Mouse (Mus musculus): Measurements from ENCODE around the gene Enox1.

Gene Enox1

GRCm38 (mm10) chr14:77638148-77638547, 481.6 kb downstream of the Enox1 start:
- DNase-seq = no peak

- no peak for DNase-seq
Measured at GRCm38 (mm10) chr14:77638616-77639015, 482.1 kb downstream of the Enox1 start.

- no peak for DNase-seq
Measured at GRCm38 (mm10) chr14:77639586-77639985, 483.0 kb downstream of the Enox1 start.

- no peak for DNase-seq
Measured at GRCm38 (mm10) chr14:77642314-77642713, 485.8 kb downstream of the Enox1 start.

GRCm38 (mm10) chr14:77646196-77646595, 489.6 kb downstream of the Enox1 start:
- no peak for DNase-seq

- no peak for DNase-seq
Measured at GRCm38 (mm10) chr14:77647017-77647416, 490.5 kb downstream of the Enox1 start.

- no peak for DNase-seq
Measured at GRCm38 (mm10) chr14:77648305-77648704, 491.7 kb downstream of the Enox1 start.

GRCm38 (mm10) chr14:77658739-77659138, 502.2 kb downstream of the Enox1 start:
- no peak for DNase-seq

- DNase-seq = no peak
Measured at GRCm38 (mm10) chr14:77662273-77662672, 505.7 kb downstream of the Enox1 start.

- DNase-seq = no peak
Measured at GRCm38 (mm10) chr14:77662994-77663393, 506.4 kb downstream of the Enox1 start.

- DNase-seq = no peak
Measured at GRCm38 (mm10) chr14:77668096-77668495, 511.5 kb downstream of the Enox1 start.

- DNase-seq = no peak
Measured at GRCm38 (mm10) chr14:77669494-77669893, 512.9 kb downstream of the Enox1 start.

GRCm38 (mm10) chr14:77670945-77671344, 514.4 kb downstream of the Enox1 start:
- DNase-seq = no peak

GRCm38 (mm10) chr14:77671961-77672360, 515.4 kb downstream of the Enox1 start:
- no peak for DNase-seq

GRCm38 (mm10) chr14:77673138-77673537, 516.6 kb downstream of the Enox1 start:
- no peak for DNase-seq

GRCm38 (mm10) chr14:77677951-77678350, 521.4 kb downstream of the Enox1 start:
- no peak for DNase-seq

GRCm38 (mm10) chr14:77679877-77680276, 523.3 kb downstream of the Enox1 start:
- DNase-seq = no peak

- DNase-seq = no peak
Measured at GRCm38 (mm10) chr14:77682888-77683555, 526.5 kb downstream of the Enox1 start.

GRCm38 (mm10) chr14:77689816-77690215, 533.3 kb downstream of the Enox1 start:
- DNase-seq = no peak

- no peak for DNase-seq
Measured at GRCm38 (mm10) chr14:77705006-77705405, 548.4 kb downstream of the Enox1 start.

GRCm38 (mm10) chr14:77706511-77707246, 550.1 kb downstream of the Enox1 start:
- DNase-seq = no peak

- no peak for DNase-seq
Measured at GRCm38 (mm10) chr14:77707279-77707678, 550.7 kb downstream of the Enox1 start.

- no peak for DNase-seq
Measured at GRCm38 (mm10) chr14:77708354-77709150, 552.0 kb downstream of the Enox1 start.
